Mouse (Mus musculus): Measurements from ENCODE around the gene Arid2. TPM values are rescaled to one million over a fixed set of nuclear protein-coding genes. Genes with fewer than 3 reads are reported as not detected.

Arid2 gene
- polyA plus RNA-seq, 1 experiment = 29.6 TPM

GRCm38 (mm10) chr15:96371311-96371710 lies 84.0 kb downstream of the Arid2 start:
- Histone ChIP-seq H3K27ac (ENCODE audit: insufficient read depth, low read length) (no peak overlapping the region), H3K4me1 (ENCODE audit: control insufficient read depth, insufficient read depth, low read length) (peaks cover under 1% of the 10 kb centered on the region; the same call in 1 of the 2 replicates), H3K4me3 (ENCODE audit: insufficient read depth, low read length) (no peak overlapping the region)
- no peak for TF ChIP-seq POLR2A (IDR thresholded peaks at IDR 0.05; ENCODE audit: low read depth, low read length)
- no peak for TF ChIP-seq CTCF (IDR thresholded peaks at IDR 0.05; ENCODE audit: borderline replicate concordance, insufficient read depth, low read length)

- Histone ChIP-seq H3K4me1 (ENCODE audit: control insufficient read depth, insufficient read depth, low read length) (peaks cover 9% of the 10 kb centered on the region), H3K4me3 (ENCODE audit: insufficient read depth, low read length) (no peak overlapping the region), H3K27ac (ENCODE audit: insufficient read depth, low read length) (no peak overlapping the region)
- TF ChIP-seq CTCF (IDR thresholded peaks at IDR 0.05; ENCODE audit: borderline replicate concordance, insufficient read depth, low read length) (no peak), POLR2A (IDR thresholded peaks at IDR 0.05; ENCODE audit: low read depth, low read length) (no peak)
Measured at GRCm38 (mm10) chr15:96372628-96373027, 85.3 kb downstream of the Arid2 start.

DNA sequence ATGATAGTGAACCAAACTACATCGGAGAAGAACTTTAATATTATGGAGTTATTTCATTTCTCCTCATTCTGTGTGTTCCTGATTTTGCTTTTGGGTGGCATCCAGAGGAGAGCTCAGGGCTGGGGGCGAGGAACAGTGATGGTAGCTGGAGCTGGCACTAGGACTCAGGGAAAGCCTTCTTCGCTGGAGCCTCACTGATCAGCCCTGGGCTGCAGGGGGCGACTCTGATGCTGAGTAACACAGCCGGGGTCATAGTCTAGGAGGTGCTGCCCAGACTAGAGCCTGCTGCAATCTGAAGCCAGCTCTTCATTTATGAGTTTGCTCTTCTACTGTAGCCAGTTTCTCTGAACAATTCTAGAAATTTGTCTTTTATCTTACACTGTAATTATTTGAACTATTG lies 85.8 kb downstream of the Arid2 start:
- no peak overlapping the region for H3K4me3 ChIP-seq (ENCODE audit: insufficient read depth, low read length)
- no peak overlapping the region for H3K27ac ChIP-seq (ENCODE audit: insufficient read depth, low read length)
- TF ChIP-seq POLR2A (IDR thresholded peaks at IDR 0.05; ENCODE audit: low read depth, low read length) = no peak
- TF ChIP-seq CTCF (IDR thresholded peaks at IDR 0.05; ENCODE audit: borderline replicate concordance, insufficient read depth, low read length) = 0 out of 2 replicates have a peak, but pooled peaks have one; percentile 2
- peaks cover 11% of the 10 kb centered on the region for H3K4me1 ChIP-seq (ENCODE audit: control insufficient read depth, insufficient read depth, low read length)

GRCm38 (mm10) chr15:96376214-96376613 lies 88.9 kb downstream of the Arid2 start:
- Histone ChIP-seq H3K27ac (ENCODE audit: insufficient read depth, low read length) (no peak overlapping the region), H3K4me3 (ENCODE audit: insufficient read depth, low read length) (no peak overlapping the region), H3K4me1 (ENCODE audit: control insufficient read depth, insufficient read depth, low read length) (peaks cover 11% of the 10 kb centered on the region)
- TF ChIP-seq POLR2A (IDR thresholded peaks at IDR 0.05; ENCODE audit: low read depth, low read length) (no peak), CTCF (IDR thresholded peaks at IDR 0.05; ENCODE audit: borderline replicate concordance, insufficient read depth, low read length) (no peak)

DNA sequence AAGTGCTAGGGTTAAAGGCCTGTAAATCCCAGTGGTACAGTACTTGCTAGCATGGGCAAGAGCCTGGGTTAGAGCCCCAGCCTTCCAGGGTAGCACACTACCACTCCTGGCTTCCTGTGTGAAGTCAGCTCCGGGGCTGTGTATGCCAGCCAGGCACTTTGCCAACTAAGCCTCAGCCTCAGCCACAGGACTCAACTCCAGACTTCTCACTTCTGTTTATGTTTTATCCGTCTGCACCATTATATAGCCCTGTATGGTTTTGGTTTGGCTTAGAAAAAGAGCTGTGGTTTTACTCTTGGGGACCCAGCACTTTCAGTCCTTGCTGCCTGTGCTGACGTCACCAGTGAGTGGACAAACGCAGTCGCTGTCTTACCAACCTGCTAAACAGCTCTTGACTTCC lies 89.9 kb downstream of the Arid2 start:
- Histone ChIP-seq H3K4me3 (ENCODE audit: insufficient read depth, low read length) (no peak overlapping the region), H3K4me1 (ENCODE audit: control insufficient read depth, insufficient read depth, low read length) (peaks cover 11% of the 10 kb centered on the region), H3K27ac (ENCODE audit: insufficient read depth, low read length) (no peak overlapping the region)
- no peak for TF ChIP-seq POLR2A (IDR thresholded peaks at IDR 0.05; ENCODE audit: low read depth, low read length)
- no peak for TF ChIP-seq CTCF (IDR thresholded peaks at IDR 0.05; ENCODE audit: borderline replicate concordance, insufficient read depth, low read length)

DNA sequence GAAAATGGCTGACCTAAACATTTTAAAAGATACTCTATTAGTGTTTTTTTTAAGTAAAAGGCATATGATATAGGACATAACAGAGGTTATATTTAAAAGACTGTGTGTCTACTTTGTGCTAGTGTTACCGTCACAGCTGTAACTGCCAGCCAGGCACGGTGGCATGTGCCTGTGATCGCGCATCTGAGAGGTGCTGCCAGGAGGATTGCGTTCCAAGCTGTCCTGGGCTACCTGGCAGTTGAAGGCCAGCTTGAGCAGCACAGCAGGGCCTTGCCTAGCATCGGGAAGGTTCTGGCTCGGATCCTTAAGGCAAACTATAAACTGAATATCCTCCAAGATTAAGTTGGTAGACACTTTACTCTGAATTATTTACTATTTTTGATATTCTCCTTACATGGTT lies 90.4 kb downstream of the Arid2 start:
- no peak overlapping the region for H3K4me3 ChIP-seq (ENCODE audit: insufficient read depth, low read length)
- H3K27ac ChIP-seq (ENCODE audit: insufficient read depth, low read length) = no peak overlapping the region
- peaks cover 11% of the 10 kb centered on the region for H3K4me1 ChIP-seq (ENCODE audit: control insufficient read depth, insufficient read depth, low read length)
- TF ChIP-seq CTCF (IDR thresholded peaks at IDR 0.05; ENCODE audit: borderline replicate concordance, insufficient read depth, low read length) (no peak), POLR2A (IDR thresholded peaks at IDR 0.05; ENCODE audit: low read depth, low read length) (no peak)

DNA sequence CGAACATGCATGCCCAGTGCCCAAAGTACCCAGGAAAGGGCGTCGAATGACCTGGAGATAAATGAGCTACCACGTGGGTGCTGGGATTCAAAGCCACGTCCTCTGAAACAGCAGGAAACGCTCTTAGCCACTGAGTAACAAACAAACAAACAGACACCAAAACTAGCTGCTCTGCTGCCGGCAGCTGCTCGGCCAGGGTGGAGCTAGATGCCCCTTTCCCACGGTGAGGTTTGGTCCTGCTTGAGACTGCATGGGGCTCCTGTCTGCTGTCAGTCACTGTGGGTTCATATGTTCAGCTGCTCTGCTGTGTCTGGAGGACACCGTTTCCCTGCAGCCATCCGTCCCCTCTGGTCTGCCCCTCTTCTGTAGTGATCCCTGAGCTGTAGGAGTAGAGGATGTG lies 94.9 kb downstream of the Arid2 start:
- Histone ChIP-seq H3K27ac (ENCODE audit: insufficient read depth, low read length) (no peak overlapping the region), H3K4me3 (ENCODE audit: insufficient read depth, low read length) (no peak overlapping the region), H3K4me1 (ENCODE audit: control insufficient read depth, insufficient read depth, low read length) (peaks cover 5% of the 10 kb centered on the region)
- TF ChIP-seq POLR2A (IDR thresholded peaks at IDR 0.05; ENCODE audit: low read depth, low read length) (no peak), CTCF (IDR thresholded peaks at IDR 0.05; ENCODE audit: borderline replicate concordance, insufficient read depth, low read length) (no peak)

- TF ChIP-seq POLR2A (IDR thresholded peaks at IDR 0.05; ENCODE audit: low read depth, low read length) (no peak), CTCF (IDR thresholded peaks at IDR 0.05; ENCODE audit: borderline replicate concordance, insufficient read depth, low read length) (no peak)
- Histone ChIP-seq H3K27ac (ENCODE audit: insufficient read depth, low read length) (no peak overlapping the region), H3K4me3 (ENCODE audit: insufficient read depth, low read length) (no peak overlapping the region), H3K4me1 (ENCODE audit: control insufficient read depth, insufficient read depth, low read length) (no peaks in the 10 kb centered on the region)
Measured at GRCm38 (mm10) chr15:96388565-96388964, 101.2 kb downstream of the Arid2 start.

GRCm38 (mm10) chr15:96392878-96393277 lies 105.6 kb downstream of the Arid2 start:
- Histone ChIP-seq H3K27ac (ENCODE audit: insufficient read depth, low read length) (no peak overlapping the region), H3K4me3 (ENCODE audit: insufficient read depth, low read length) (no peak overlapping the region), H3K4me1 (ENCODE audit: control insufficient read depth, insufficient read depth, low read length) (no peaks in the 10 kb centered on the region)
- no peak for TF ChIP-seq POLR2A (IDR thresholded peaks at IDR 0.05; ENCODE audit: low read depth, low read length)
- no peak for TF ChIP-seq CTCF (IDR thresholded peaks at IDR 0.05; ENCODE audit: borderline replicate concordance, insufficient read depth, low read length)

DNA sequence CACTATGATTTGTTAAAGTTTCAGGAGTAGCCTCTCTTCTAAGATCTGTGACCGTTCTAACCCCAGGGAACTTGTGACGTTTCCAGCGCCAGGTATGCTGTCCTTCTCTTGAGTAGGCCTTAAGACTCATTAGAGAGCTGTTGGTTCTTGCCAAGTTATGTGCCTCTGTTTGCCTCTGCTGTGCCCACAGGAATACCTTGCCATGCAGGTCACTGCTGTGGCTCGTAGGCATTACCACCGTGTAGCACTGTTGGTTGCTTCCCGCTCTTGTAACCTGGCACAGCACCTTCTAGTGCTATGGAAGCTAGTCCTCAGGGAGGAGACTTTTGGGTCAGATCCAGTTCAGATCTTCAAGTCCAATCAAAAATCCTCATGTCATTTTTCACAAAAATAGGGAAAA lies 107.8 kb downstream of the Arid2 start:
- H3K27ac ChIP-seq (ENCODE audit: insufficient read depth, low read length) = no peak overlapping the region
- H3K4me3 ChIP-seq (ENCODE audit: insufficient read depth, low read length) = no peak overlapping the region
- no peak for TF ChIP-seq CTCF (IDR thresholded peaks at IDR 0.05; ENCODE audit: borderline replicate concordance, insufficient read depth, low read length)
- no peak for TF ChIP-seq POLR2A (IDR thresholded peaks at IDR 0.05; ENCODE audit: low read depth, low read length)
- H3K4me1 ChIP-seq (ENCODE audit: control insufficient read depth, insufficient read depth, low read length) = no peaks in the 10 kb centered on the region
